Mouse (Mus musculus) lung, embryonic 14.5 days (tissue): ENCODE measurements around the gene Cc2d2a. TPM values are rescaled to one million over a fixed set of nuclear protein-coding genes. Genes with fewer than 3 reads are reported as not detected.

Experiments
- ATAC-seq: fragments of 200-750 bp; cut with Nextera tagmentation; 2 replicates; pipeline ENCODE4 v1.8.0; 2017; ENCODE audit warnings: mild to moderate bottlenecking, moderate TSS enrichment, moderate library complexity; ENCODE audit not compliant: insufficient read depth
- DNase-seq: peaks from one replicate; pipeline ENCODE4 v3.0.0-alpha.2; 2015
- H3K27ac ChIP-seq: fragments of 300-500 bp; sonication (generic); 2 replicates; pipeline ENCODE4 v1.5.1; 2014; ENCODE audit warnings: low read depth, mild to moderate bottlenecking, moderate library complexity
- H3K27me3 ChIP-seq: fragments of 300-500 bp; sonication (generic); 2 replicates; pipeline ENCODE4 v1.6.1; 2014; ENCODE audit warnings: low read length, control low read depth; ENCODE audit not compliant: insufficient read depth
- H3K36me3 ChIP-seq: fragments of 300-500 bp; sonication (generic); 2 replicates; pipeline ENCODE4 v1.6.1; 2014; ENCODE audit warnings: control low read depth; ENCODE audit not compliant: insufficient read depth
- H3K4me1 ChIP-seq: fragments of 300-500 bp; sonication (generic); 2 replicates; pipeline ENCODE4 v1.6.1; 2014; ENCODE audit warnings: antibody characterized with exemption, control low read depth; ENCODE audit not compliant: insufficient read depth
- H3K4me2 ChIP-seq: fragments of 300-500 bp; sonication (generic); 2 replicates; pipeline ENCODE4 v1.6.1; 2014; ENCODE audit warnings: mild to moderate bottlenecking
- H3K4me3 ChIP-seq: fragments of 300-500 bp; sonication (generic); 2 replicates; pipeline ENCODE4 v1.5.1; 2014; ENCODE audit warnings: low read depth, low read length
- H3K9ac ChIP-seq: fragments of 300-500 bp; sonication (generic); 2 replicates; pipeline ENCODE4 v1.6.1; 2014
- H3K9me3 ChIP-seq: fragments of 300-500 bp; sonication (generic); 2 replicates; pipeline ENCODE4 v1.6.1; 2016; ENCODE audit warnings: low read depth, low read length, control low read depth
- CTCF ChIP-seq: IDR thresholded peaks from 2 replicates; pipeline ENCODE4 v1.5.1; 2016; ENCODE audit warnings: antibody characterized with exemption, low read depth
- WGBS: fragments of 180-500 bp; shearing (Covaris S2); extraction: QIAGEN DNeasy Blood & Tissue Kit; methylation state at CpG from one replicate; pipeline ENCODE4 v1.1.7; 2014; 5-methylcytosine and 5-hydroxymethylcytosine counted together
- polyA plus RNA-seq: library from polyadenylated mRNA; unstranded; fragments of >200 nt; fragmentation: Nextera tagmentation; extraction: Ambion mirVana; gene quantifications from 2 replicates; pipeline ENCODE4 v1.2.1, GENCODE M21; 2014

Gene Cc2d2a
- polyA plus RNA-seq, 1 experiment from 2014 or later, result 14.4 TPM

DNA sequence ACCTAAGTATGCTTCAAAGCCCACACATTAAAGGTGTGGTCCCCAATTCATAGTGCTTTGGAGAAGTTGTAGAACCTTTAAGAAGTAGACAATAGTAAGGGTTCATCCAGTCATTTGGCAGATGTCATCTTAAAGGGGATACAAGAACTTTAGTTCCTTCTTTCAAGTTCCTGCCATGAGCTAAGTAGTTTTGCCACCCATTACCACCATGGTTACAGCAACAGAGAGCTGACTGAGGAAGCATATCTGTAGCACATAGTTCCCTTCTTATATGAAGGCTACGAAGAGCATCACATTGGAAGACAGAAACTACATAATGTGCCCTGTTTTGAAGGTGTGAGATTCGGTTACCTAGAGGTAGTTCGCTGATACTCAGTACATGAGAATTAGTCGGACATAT, 124.5 kb downstream of the Cc2d2a start:
- DNase-seq (no peak), ATAC-seq (no peak)
- Histone ChIP-seq H3K36me3 (no peaks in the 10 kb centered on the region), H3K27ac (no peak overlapping the region), H3K4me2 (no peak overlapping the region), H3K9ac (no peak overlapping the region), H3K4me1 (0 out of 2 replicates have a peak, but pooled peaks cover 3% of the 10 kb centered on the region), H3K4me3 (no peak overlapping the region), H3K9me3 (no peaks in the 10 kb centered on the region), H3K27me3 (no peaks in the 10 kb centered on the region)
- 88% methylated on average over 4 of the region's 4 CpGs for WGBS
- TF ChIP-seq CTCF, result no peak

DNA sequence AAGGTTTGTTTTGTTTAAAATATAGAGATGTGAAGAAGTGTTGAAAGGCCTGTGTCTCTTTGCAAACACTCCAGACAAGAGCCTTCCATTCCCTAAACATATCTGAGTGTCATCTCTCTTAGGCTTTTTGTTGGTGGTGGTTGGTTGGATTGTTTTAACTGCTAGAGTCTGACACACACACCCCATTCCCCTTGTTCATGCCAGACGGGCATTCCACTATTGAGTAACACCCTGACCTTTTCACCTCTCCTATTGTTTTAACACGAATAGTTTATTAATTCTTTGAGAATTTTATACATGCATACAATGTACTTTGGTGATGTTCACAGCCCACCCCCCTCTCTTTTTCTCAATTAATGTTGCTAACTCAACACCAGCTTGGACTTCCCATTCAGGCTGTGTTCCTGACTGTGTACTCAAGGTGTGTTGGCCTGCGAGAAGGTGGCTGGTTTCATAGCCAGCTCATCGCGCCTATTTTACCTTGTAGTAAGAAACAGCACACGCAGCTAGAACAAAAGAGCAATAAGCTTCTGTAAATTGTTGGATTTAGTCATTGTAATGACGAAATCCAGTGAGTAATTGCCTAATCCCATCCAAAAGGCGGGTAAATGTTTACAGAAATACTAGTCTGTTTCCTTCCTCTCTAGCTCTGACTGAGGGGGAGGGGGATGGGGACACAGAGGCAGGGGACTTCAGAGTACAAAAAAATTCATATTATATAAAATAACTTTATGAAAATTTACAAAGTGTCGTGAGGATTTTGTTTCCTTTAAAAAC, 126.0 kb downstream of the Cc2d2a start:
- Histone ChIP-seq H3K4me1 (no peaks in the 10 kb centered on the region), H3K27me3 (no peaks in the 10 kb centered on the region), H3K36me3 (no peaks in the 10 kb centered on the region), H3K4me3 (no peak overlapping the region), H3K4me2 (no peak overlapping the region), H3K27ac (no peak overlapping the region), H3K9ac (no peak overlapping the region), H3K9me3 (no peaks in the 10 kb centered on the region)
- DNase-seq (peak; percentile 62), ATAC-seq (peak; percentile 38; the same call in 1 of the 2 replicates)
- 57% methylated on average over 9 of the region's 9 CpGs for WGBS
- TF ChIP-seq CTCF, result no peak

Other genes with a start within 250 kb of the Cc2d2a start
- 53.8 and 54.2 TPM in 2 replicates for gene C1qtnf7, start 146.8 kb upstream of the Cc2d2a start, polyA plus RNA-seq
- 0.82 and 1.2 TPM in 2 replicates for gene Bst1, start 156.5 kb downstream of the Cc2d2a start, polyA plus RNA-seq
- gene Fbxl5, start 159.3 kb downstream of the Cc2d2a start, polyA plus RNA-seq, result 73.2 and 76.7 TPM in 2 replicates
- 23.0 and 26.9 TPM in 2 replicates for gene Cd38, start 206.2 kb downstream of the Cc2d2a start, polyA plus RNA-seq